Mouse (Mus musculus) kidney, adult 2 months (tissue): ENCODE results near the gene Eml3.

ENCODE experiments used
- CTCF ChIP-seq: fragments of 200-500 bp; conservative IDR thresholded peaks from 2 replicates; pipeline ENCODE4 v1.5.1; 2011; ENCODE audit warnings: low read depth, mild to moderate bottlenecking, control low read depth, low read length, moderate library complexity, mixed read lengths; ENCODE audit not compliant: insufficient read depth, insufficient read length
- POLR2A ChIP-seq: fragments of 200-500 bp; IDR thresholded peaks from one replicate; pipeline ENCODE4 v1.6.1; 2011; ENCODE audit warnings: low read depth, low read length, control low read depth

GRCm38 (mm10) chr19:8982303-8983149, 53.2 kb downstream of the Eml3 start:
- TF ChIP-seq CTCF, result no peak
- no peak for TF ChIP-seq POLR2A
